In the genomic region with DNA sequence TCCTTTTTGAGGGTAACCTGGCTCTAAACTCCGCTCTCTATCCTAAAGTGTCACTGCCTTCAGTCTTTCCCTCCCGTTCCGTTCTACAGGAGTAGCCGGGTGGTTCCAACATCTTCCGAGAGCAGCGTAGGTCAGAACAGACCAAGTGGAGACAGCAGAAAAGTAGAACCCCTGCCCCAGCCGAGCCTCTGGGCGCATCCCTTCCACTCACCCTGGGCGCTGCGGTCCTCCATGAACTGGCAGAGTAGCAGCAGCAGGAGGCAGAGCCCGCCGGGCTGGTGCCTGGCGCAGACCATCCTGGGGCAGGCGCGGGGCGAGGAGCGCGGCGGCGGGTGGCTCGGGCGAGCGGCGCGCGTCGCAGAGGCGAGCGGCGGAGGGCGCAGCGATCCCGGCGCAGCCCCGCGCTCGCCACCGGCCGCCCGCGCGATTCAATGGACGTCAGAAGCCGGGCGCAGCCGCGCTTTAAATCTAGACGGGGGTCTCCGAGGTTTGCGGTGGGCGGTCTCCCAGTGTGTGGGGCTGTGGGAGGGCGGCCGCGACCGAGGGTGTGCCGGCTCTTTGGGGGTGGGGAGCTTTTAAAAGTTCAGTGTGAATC, we compare ENCODE assay signal across 7 mouse cellular contexts. TPM values are rescaled to one million over a fixed set of nuclear protein-coding genes. Genes with fewer than 3 reads are reported as not detected.
DNase-seq lines count a peak whose midpoint lies in the region; ATAC-seq and TF ChIP-seq lines count a peak whose summit lies in the region.

No protein-coding gene starts in this region.

- peak; percentile 67 for ATAC-seq in embryonic facial prominence, embryonic 13.5 days (ENCODE audit: insufficient number of reproducible peaks, insufficient read depth, low FRiP score, low TSS enrichment, low read depth)
- ATAC-seq in heart, postnatal 0 days (ENCODE audit: insufficient read depth, low read depth), result peak; percentile 64
- ATAC-seq in midbrain, embryonic 12.5 days (ENCODE audit: low FRiP score, low read depth), result peak; percentile 58
- ATAC-seq in stomach, embryonic 16.5 days (ENCODE audit: insufficient read depth, low FRiP score), result peak; percentile 54

- no peak for TF ChIP-seq EP300 in heart, postnatal 0 days (IDR thresholded peaks at IDR 0.05; ENCODE audit: low read depth)

- no peak for TF ChIP-seq CTCF in heart, postnatal 0 days (IDR thresholded peaks at IDR 0.05; ENCODE audit: low read depth)

- under 1% methylated on average over 55 of the region's 56 CpGs for WGBS in embryonic facial prominence, embryonic 13.5 days
- under 1% methylated on average over 56 of the region's 56 CpGs for WGBS in heart, postnatal 0 days
- under 1% methylated on average over 56 of the region's 56 CpGs for WGBS in limb, embryonic 10.5 days
- 1% methylated on average over 42 of the region's 56 CpGs for WGBS in midbrain, embryonic 12.5 days
- under 1% methylated on average over 55 of the region's 56 CpGs for WGBS in stomach, embryonic 16.5 days

- H3K36me3 ChIP-seq in embryonic facial prominence, embryonic 13.5 days, result no peaks in the 10 kb centered on the region; the same call in 1 of the 2 replicates
- H3K36me3 ChIP-seq in heart, postnatal 0 days (replicated peaks; ENCODE audit: control insufficient read depth, insufficient read depth, low read length), result no peaks in the 10 kb centered on the region
- H3K36me3 ChIP-seq in limb, embryonic 10.5 days, result no peaks in the 10 kb centered on the region
- H3K36me3 ChIP-seq in midbrain, embryonic 12.5 days, result no peaks in the 10 kb centered on the region
- no peaks in the 10 kb centered on the region for H3K36me3 ChIP-seq in stomach, embryonic 16.5 days (ENCODE audit: control insufficient read depth, insufficient read depth, low read length)

- peak overlapping the region; percentile 95 for H3K4me2 ChIP-seq in embryonic facial prominence, embryonic 13.5 days
- H3K4me2 ChIP-seq in heart, postnatal 0 days (ENCODE audit: low read depth, low read length), result peak overlapping the region; percentile 98
- peak overlapping the region; percentile 86 for H3K4me2 ChIP-seq in midbrain, embryonic 12.5 days (replicated peaks)
- peak overlapping the region; percentile 93 for H3K4me2 ChIP-seq in stomach, embryonic 16.5 days (ENCODE audit: low read depth, low read length)

- H3K4me1 ChIP-seq in embryonic facial prominence, embryonic 13.5 days, result peaks cover 35% of the 10 kb centered on the region
- H3K4me1 ChIP-seq in heart, postnatal 0 days (ENCODE audit: control insufficient read depth, insufficient read depth), result peaks cover 8% of the 10 kb centered on the region; the same call in 1 of the 2 replicates
- H3K4me1 ChIP-seq in limb, embryonic 10.5 days, result peaks cover 41% of the 10 kb centered on the region
- H3K4me1 ChIP-seq in midbrain, embryonic 12.5 days, result peaks cover 14% of the 10 kb centered on the region
- peaks cover 10% of the 10 kb centered on the region; the same call in 1 of the 2 replicates for H3K4me1 ChIP-seq in stomach, embryonic 16.5 days (ENCODE audit: control insufficient read depth, insufficient read depth, low read length)

- H3K27me3 ChIP-seq in embryonic facial prominence, embryonic 13.5 days, result peaks cover 61% of the 10 kb centered on the region
- peaks cover 60% of the 10 kb centered on the region for H3K27me3 ChIP-seq in heart, postnatal 0 days (ENCODE audit: control insufficient read depth, insufficient read depth, low read length)
- peaks cover 79% of the 10 kb centered on the region for H3K27me3 ChIP-seq in limb, embryonic 10.5 days (ENCODE audit: low read depth, poor library complexity, severe bottlenecking)
- peaks cover 15% of the 10 kb centered on the region; the same call in 1 of the 2 replicates for H3K27me3 ChIP-seq in midbrain, embryonic 12.5 days
- peaks cover 29% of the 10 kb centered on the region for H3K27me3 ChIP-seq in stomach, embryonic 16.5 days (ENCODE audit: control insufficient read depth, insufficient read depth, low read length)

- H3K27ac ChIP-seq in embryonic facial prominence, embryonic 13.5 days, result peak overlapping the region; percentile 74
- no peak overlapping the region for H3K27ac ChIP-seq in heart, postnatal 0 days (ENCODE audit: low read depth)
- peak overlapping the region; percentile 72 for H3K27ac ChIP-seq in limb, embryonic 10.5 days
- H3K27ac ChIP-seq in midbrain, embryonic 12.5 days (replicated peaks), result peak overlapping the region; percentile 91
- peak overlapping the region; percentile 74 for H3K27ac ChIP-seq in stomach, embryonic 16.5 days (ENCODE audit: low read length)

- DNase-seq in CD4-positive helper T cell, adult 2 months (ENCODE audit: low read depth, low spot score), result peak; percentile 9
- peak; percentile 54 for DNase-seq in NIH3T3 (ENCODE audit: low read depth)
- DNase-seq in heart, postnatal 0 days (ENCODE audit: low spot score), result no peak
- DNase-seq in limb, embryonic 10.5 days (ENCODE audit: low spot score), result peak; percentile 74

- peak overlapping the region; percentile 73 for H3K9ac ChIP-seq in embryonic facial prominence, embryonic 13.5 days
- no peak overlapping the region for H3K9ac ChIP-seq in heart, postnatal 0 days (replicated peaks; ENCODE audit: low read depth, low read length)
- peak overlapping the region; percentile 74 for H3K9ac ChIP-seq in midbrain, embryonic 12.5 days (replicated peaks)
- peak overlapping the region; percentile 72 for H3K9ac ChIP-seq in stomach, embryonic 16.5 days (ENCODE audit: low read length)

- H3K4me3 ChIP-seq in embryonic facial prominence, embryonic 13.5 days, result peak overlapping the region; percentile 61
- peak overlapping the region; percentile 67 for H3K4me3 ChIP-seq in heart, postnatal 0 days (ENCODE audit: low read depth, low read length)
- H3K4me3 ChIP-seq in limb, embryonic 10.5 days, result peak overlapping the region; percentile 62
- peak overlapping the region; percentile 60 for H3K4me3 ChIP-seq in midbrain, embryonic 12.5 days
- peak overlapping the region; percentile 64 for H3K4me3 ChIP-seq in stomach, embryonic 16.5 days (replicated peaks; ENCODE audit: low read length)

- no peaks in the 10 kb centered on the region for H3K9me3 ChIP-seq in embryonic facial prominence, embryonic 13.5 days
- H3K9me3 ChIP-seq in heart, postnatal 0 days (replicated peaks; ENCODE audit: control insufficient read depth, low read length), result no peaks in the 10 kb centered on the region
- H3K9me3 ChIP-seq in limb, embryonic 10.5 days (replicated peaks), result no peaks in the 10 kb centered on the region
- no peaks in the 10 kb centered on the region for H3K9me3 ChIP-seq in midbrain, embryonic 12.5 days
- H3K9me3 ChIP-seq in stomach, embryonic 16.5 days (replicated peaks; ENCODE audit: control insufficient read depth, low read length), result no peaks in the 10 kb centered on the region

RNA-seq across cellular contexts. Expression of gene Fst, which starts 0.4 kb away (rescaled TPM):
- 42.2 and 42.3 TPM in 2 replicates for polyA plus RNA-seq in embryonic facial prominence, embryonic 13.5 days (2015; fragmentation: Nextera tagmentation; extraction: Ambion mirVana)
- 1.2 and 3.3 TPM in 2 replicates for total RNA-seq in heart, postnatal 0 days (2014; rRNA removed; ENCODE audit: low replicate concordance)
- polyA plus RNA-seq in heart, postnatal 0 days (2015; fragmentation: Nextera tagmentation; extraction: Ambion mirVana), result 0.66 and 1.0 TPM in 2 replicates
- polyA plus RNA-seq in limb, embryonic 10.5 days (2016; fragmentation: Nextera tagmentation; extraction: Ambion mirVana), result 0.84 and 4.9 TPM in 2 replicates
- polyA plus RNA-seq in midbrain, embryonic 12.5 days (2016; fragmentation: Nextera tagmentation; extraction: Ambion mirVana), result 36.1 and 40.5 TPM in 2 replicates
- polyA plus RNA-seq in stomach, embryonic 16.5 days (2015; fragmentation: Nextera tagmentation; extraction: Ambion mirVana), result 18.0 and 25.6 TPM in 2 replicates
